Comparison of ENCODE assay signal across 9 mouse cellular contexts in the genomic region with DNA sequence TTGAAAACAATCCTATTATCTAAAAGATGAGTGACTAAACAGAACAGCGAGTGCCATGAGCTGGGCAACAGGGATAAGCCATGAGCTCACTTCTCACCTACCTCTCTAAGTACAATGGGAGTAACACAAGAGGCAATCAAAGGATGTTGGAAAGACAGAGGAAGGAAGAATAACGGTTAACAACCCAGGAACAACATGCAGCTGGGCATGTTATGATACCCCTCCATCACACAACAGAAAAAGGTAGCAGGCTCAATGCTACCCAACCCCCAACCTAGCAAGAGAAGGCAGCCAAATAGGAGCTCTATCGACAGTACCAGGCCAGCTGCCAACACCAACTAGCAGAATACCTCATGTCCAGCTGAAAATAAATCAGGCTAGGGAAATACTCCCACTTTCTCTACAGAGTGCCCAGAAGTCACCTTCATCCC.
DNase-seq lines count a peak whose midpoint lies in the region; ATAC-seq and TF ChIP-seq lines count a peak whose summit lies in the region.
"Had no signal": no experiment of that assay in that cellular context is flagged by ENCODE, and none has a peak within 500 bp of the region (broad histone marks: within the 10 kb centered on the region; RNA-seq: fewer than 3 reads in every experiment).

No protein-coding gene starts in this region.

- no peak for TF ChIP-seq POLR2A in kidney, adult 2 months (IDR thresholded peaks at IDR 0.05; ENCODE audit: low read depth, low read length)

- H3K4me3 ChIP-seq in kidney, adult 2 months (ENCODE audit: insufficient read depth, low read depth, low read length), result no peak overlapping the region
- H3K4me3 ChIP-seq in kidney, embryonic 15.5 days (replicated peaks), result no peak overlapping the region
- H3K4me3 ChIP-seq in heart, embryonic 12.5 days, result no peak overlapping the region
- H3K4me3 ChIP-seq in left cerebral cortex, adult 2 months, result no peak overlapping the region
- H3K4me3 ChIP-seq: erythroblast, embryonic 14.5 days had no signal

- 9% methylated on average over 3 of the region's 3 CpGs for WGBS in kidney, adult 2 months
- WGBS in kidney, embryonic 15.5 days, result 25% methylated on average over 3 of the region's 3 CpGs
- 17% methylated on average over 3 of the region's 3 CpGs for WGBS in heart, embryonic 12.5 days

- H3K36me3 ChIP-seq in kidney, adult 2 months (ENCODE audit: control insufficient read depth, insufficient read depth, low read length), result no peaks in the 10 kb centered on the region; the same call in 1 of the 2 replicates
- no peaks in the 10 kb centered on the region for H3K36me3 ChIP-seq in kidney, embryonic 15.5 days
- no peaks in the 10 kb centered on the region for H3K36me3 ChIP-seq in heart, embryonic 12.5 days

- intact Hi-C loops in left cerebral cortex, adult 2 months (cut with DNase I), result loop anchor here (5.0 kb wide), 1 partner anchor 66 kb away; the partner anchor contains the start of gene Zhx3

- no peak overlapping the region for H3K4me2 ChIP-seq in kidney, embryonic 15.5 days
- H3K4me2 ChIP-seq in heart, embryonic 12.5 days, result no peak overlapping the region

- peak; percentile 94 for DNase-seq in kidney, adult 2 months
- peak; percentile 65 for DNase-seq in brain, adult 2 months (ENCODE audit: low read depth, low spot score)
- no peak for DNase-seq in left cerebral cortex, adult 2 months (ENCODE audit: extremely low spot score in 1 of 2, low spot score in 2 of 2)
- no peak for DNase-seq in spleen, adult 18-20 months

- peak overlapping the region; percentile 95 for H3K27ac ChIP-seq in kidney, adult 2 months (ENCODE audit: insufficient read depth, low read depth, low read length)
- H3K27ac ChIP-seq in kidney, embryonic 15.5 days, result no peak overlapping the region
- 0 out of 2 replicates have a peak overlapping the region, but pooled peaks have one; percentile 20 for H3K27ac ChIP-seq in heart, embryonic 12.5 days (ENCODE audit: poor library complexity, severe bottlenecking)
- peak overlapping the region; percentile 81 for H3K27ac ChIP-seq in left cerebral cortex, adult 2 months

- H3K4me1 ChIP-seq in kidney, adult 2 months (ENCODE audit: control insufficient read depth, insufficient read depth, low read length), result peaks cover 55% of the 10 kb centered on the region
- peaks cover 19% of the 10 kb centered on the region for H3K4me1 ChIP-seq in kidney, embryonic 15.5 days
- H3K4me1 ChIP-seq in heart, embryonic 12.5 days (replicated peaks), result peaks cover 18% of the 10 kb centered on the region

- ATAC-seq in kidney, embryonic 15.5 days (replicated peaks; ENCODE audit: low FRiP score), result no peak
- no peak for ATAC-seq in heart, embryonic 12.5 days (ENCODE audit: insufficient number of reproducible peaks, low FRiP score)
- no peak for ATAC-seq in megakaryocyte progenitor cell, adult 5-6 weeks (replicated peaks; ENCODE audit: poor library complexity)
- no peak for ATAC-seq in megakaryocyte-erythroid progenitor cell, adult 5-6 weeks (replicated peaks; ENCODE audit: low FRiP score, low TSS enrichment, poor library complexity, severe bottlenecking)

- no peak overlapping the region for H3K9ac ChIP-seq in kidney, embryonic 15.5 days
- H3K9ac ChIP-seq in heart, embryonic 12.5 days, result no peak overlapping the region

- H3K9me3 ChIP-seq in kidney, embryonic 15.5 days (replicated peaks), result no peaks in the 10 kb centered on the region
- H3K9me3 ChIP-seq in heart, embryonic 12.5 days (replicated peaks), result no peaks in the 10 kb centered on the region

- TF ChIP-seq CTCF in kidney, adult 2 months (conservative IDR thresholded peaks at IDR 0.05; ENCODE audit: insufficient read depth, insufficient read length, low read depth, low read length), result no peak
- no peak for TF ChIP-seq CTCF in left cerebral cortex, adult 2 months (IDR thresholded peaks at IDR 0.05)

- H3K27me3 ChIP-seq in kidney, adult 2 months (replicated peaks; ENCODE audit: control insufficient read depth, insufficient read depth, low read length), result no peaks in the 10 kb centered on the region
- no peaks in the 10 kb centered on the region for H3K27me3 ChIP-seq in kidney, embryonic 15.5 days
- no peaks in the 10 kb centered on the region for H3K27me3 ChIP-seq in heart, embryonic 12.5 days (replicated peaks)

Comparison
In these comparisons a context has a peak if more than half of its experiments do, and no peak if none do; other contexts are left out.
1. DNase-seq: peak in kidney, adult 2 months (single experiment) and brain, adult 2 months (single experiment); none in left cerebral cortex, adult 2 months (0 of 2) and spleen, adult 18-20 months (0 of 2).